Mouse (Mus musculus) ES-E14 (cell line): Measurements from ENCODE around the gene Rgs7.

Source experiments
- CHD2 ChIP-seq: IDR thresholded peaks from 2 replicates; pipeline ENCODE4 v1.6.1; 2014; ENCODE audit warnings: mild to moderate bottlenecking, low read depth, low read length, inconsistent platforms
- MAFK ChIP-seq: IDR thresholded peaks from 2 replicates; pipeline ENCODE4 v1.6.1; 2014; ENCODE audit warnings: mild to moderate bottlenecking, low read depth, low read length, inconsistent platforms; ENCODE audit not compliant: insufficient read depth
- ZC3H11A ChIP-seq: IDR thresholded peaks from 2 replicates; pipeline ENCODE4 v1.6.1; 2012; ENCODE audit warnings: low read depth, mild to moderate bottlenecking, inconsistent platforms, low read length, borderline replicate concordance
- ZNF384 ChIP-seq: IDR thresholded peaks from 2 replicates; pipeline ENCODE4 v1.6.1; 2012; ENCODE audit warnings: low read depth, low read length, inconsistent platforms

GRCm38 (mm10) chr1:175296906-175297305 lies 195.4 kb downstream of the Rgs7 start:
- TF ChIP-seq CHD2 (no peak), ZC3H11A (no peak), ZNF384 (no peak), MAFK (no peak)
